In genomic region chr2:120608830-120609723, GRCm38 (mm10) we compare ENCODE assay signal across 8 mouse cellular contexts. TPM values are rescaled to one million over a fixed set of nuclear protein-coding genes. Genes with fewer than 3 reads are reported as not detected.
DNase-seq lines count a peak whose midpoint lies in the region; ATAC-seq and TF ChIP-seq lines count a peak whose summit lies in the region.

Haus2 (plus strand) TSS chr2:120609383.
Lrrc57 (minus strand) TSS chr2:120609520.

- peak; percentile 81; the same call in 1 of the 2 replicates for TF ChIP-seq POLR2A in brain, embryonic 14.5 days (IDR thresholded peaks at IDR 0.05; ENCODE audit: borderline replicate concordance, extremely low read depth, insufficient read depth, insufficient read length, poor library complexity, severe bottlenecking)

- H3K4me3 ChIP-seq in C2C12 (ENCODE audit: insufficient read depth, poor library complexity, severe bottlenecking): peak within 1 kb of the TSS; percentile 99
- H3K4me3 ChIP-seq in erythroblast, embryonic 14.5 days (replicated peaks): peak within 1 kb of the TSS; percentile 92
- peak within 1 kb of the TSS; percentile 90 for H3K4me3 ChIP-seq in heart, embryonic 13.5 days
- peak within 1 kb of the TSS; percentile 93 for H3K4me3 ChIP-seq in liver, embryonic 12.5 days
- H3K4me3 ChIP-seq in stomach, embryonic 15.5 days (replicated peaks): peak within 1 kb of the TSS; percentile 90

- peak; percentile 90 for ATAC-seq in heart, embryonic 13.5 days (ENCODE audit: extremely low read depth, insufficient number of reproducible peaks, low FRiP score, low TSS enrichment)
- peak; percentile 96 for ATAC-seq in liver, embryonic 12.5 days
- ATAC-seq in stomach, embryonic 15.5 days (ENCODE audit: insufficient read depth, low FRiP score, low read depth): peak; percentile 98

- TF ChIP-seq CTCF in C2C12 (IDR thresholded peaks at IDR 0.05; ENCODE audit: control insufficient read depth, insufficient read depth, insufficient read length): no peak
- TF ChIP-seq CTCF in brain, embryonic 14.5 days (IDR thresholded peaks at IDR 0.05; ENCODE audit: borderline replicate concordance, extremely low read depth, insufficient read depth, insufficient read length): peak; percentile 19; the same call in 1 of the 2 replicates

- peak within 1 kb of the TSS; percentile 95 for H3K4me2 ChIP-seq in heart, embryonic 13.5 days
- H3K4me2 ChIP-seq in liver, embryonic 12.5 days: peak within 1 kb of the TSS; percentile 85
- peak within 1 kb of the TSS; percentile 91 for H3K4me2 ChIP-seq in stomach, embryonic 15.5 days

- H3K36me3 ChIP-seq in C2C12 (ENCODE audit: control insufficient read depth, insufficient read depth): peaks cover 32% of the 10 kb centered on the region
- H3K36me3 ChIP-seq in erythroblast, embryonic 14.5 days (ENCODE audit: control insufficient read depth): peaks cover 54% of the 10 kb centered on the region
- H3K36me3 ChIP-seq in heart, embryonic 13.5 days: peaks cover 30% of the 10 kb centered on the region
- H3K36me3 ChIP-seq in liver, embryonic 12.5 days: peaks cover 40% of the 10 kb centered on the region
- H3K36me3 ChIP-seq in stomach, embryonic 15.5 days: no peaks in the 10 kb centered on the region

- DNase-seq in brain, embryonic 14.5 days (ENCODE audit: low read depth): peak; percentile 96
- peak; percentile 96 for DNase-seq in kidney, postnatal 10 days
- DNase-seq in natural killer cell, adult 2 months (ENCODE audit: low spot score in 2 of 2): peak; percentile 83 to 89

- under 1% methylated on average over 52 of the region's 52 CpGs for WGBS in heart, embryonic 13.5 days
- WGBS in liver, embryonic 12.5 days (ENCODE audit: insufficient replicate concordance): under 1% methylated on average over 52 of the region's 52 CpGs
- under 1% methylated on average over 52 of the region's 52 CpGs for WGBS in stomach, embryonic 15.5 days

- H3K27ac ChIP-seq in heart, embryonic 13.5 days (replicated peaks): peak within 1 kb of the TSS; percentile 95
- H3K27ac ChIP-seq in liver, embryonic 12.5 days: peak within 1 kb of the TSS; percentile 98
- peak within 1 kb of the TSS; percentile 94 for H3K27ac ChIP-seq in stomach, embryonic 15.5 days

- H3K9me3 ChIP-seq in erythroblast, embryonic 14.5 days (ENCODE audit: control insufficient read depth, low read length): no peaks in the 10 kb centered on the region
- H3K9me3 ChIP-seq in heart, embryonic 13.5 days: no peaks in the 10 kb centered on the region
- no peaks in the 10 kb centered on the region for H3K9me3 ChIP-seq in liver, embryonic 12.5 days (replicated peaks)
- no peaks in the 10 kb centered on the region for H3K9me3 ChIP-seq in stomach, embryonic 15.5 days

- peaks cover 48% of the 10 kb centered on the region for H3K79me2 ChIP-seq in C2C12 (ENCODE audit: control insufficient read depth, insufficient read depth)

- no peaks in the 10 kb centered on the region for H3K27me3 ChIP-seq in C2C12 (ENCODE audit: control insufficient read depth, insufficient read depth, insufficient read length)
- no peaks in the 10 kb centered on the region for H3K27me3 ChIP-seq in erythroblast, embryonic 14.5 days (ENCODE audit: control insufficient read depth)
- no peaks in the 10 kb centered on the region for H3K27me3 ChIP-seq in heart, embryonic 13.5 days (replicated peaks)
- H3K27me3 ChIP-seq in liver, embryonic 12.5 days (replicated peaks): no peaks in the 10 kb centered on the region
- H3K27me3 ChIP-seq in stomach, embryonic 15.5 days (replicated peaks): no peaks in the 10 kb centered on the region

- H3K4me1 ChIP-seq in erythroblast, embryonic 14.5 days (ENCODE audit: control insufficient read depth): peaks cover 32% of the 10 kb centered on the region
- H3K4me1 ChIP-seq in heart, embryonic 13.5 days: peaks cover 26% of the 10 kb centered on the region
- peaks cover 37% of the 10 kb centered on the region for H3K4me1 ChIP-seq in liver, embryonic 12.5 days
- peaks cover 9% of the 10 kb centered on the region for H3K4me1 ChIP-seq in stomach, embryonic 15.5 days

- H3K9ac ChIP-seq in heart, embryonic 13.5 days: peak within 1 kb of the TSS; percentile 92
- peak within 1 kb of the TSS; percentile 91 for H3K9ac ChIP-seq in liver, embryonic 12.5 days
- H3K9ac ChIP-seq in stomach, embryonic 15.5 days: peak within 1 kb of the TSS; percentile 74

- peak within 1 kb of the TSS; percentile 86 for H3ac ChIP-seq in C2C12 (ENCODE audit: control insufficient read depth, insufficient read length, low read depth)

- peaks cover 23% of the 10 kb centered on the region for H3K79me3 ChIP-seq in C2C12 (ENCODE audit: low read depth)

TF ChIP-seq in C2C12, 6 proteins besides CTCF, POLR2A, EP300 and RAD21:
- TF ChIP-seq MAX (IDR thresholded peaks at IDR 0.05): peak; percentile 34
- TF ChIP-seq MYOD1 (IDR thresholded peaks at IDR 0.05; ENCODE audit: control insufficient read depth, insufficient read length, low read depth): no peak
TF ChIP-seq in C2C12: peak in this region for 1.

RNA-seq across cellular contexts. Expression of gene Haus2, which starts in this region (rescaled TPM):
- 4.1 TPM for polyA plus RNA-seq in C2C12 (2012; fragmentation: generic; extraction: Trizol)
- polyA plus RNA-seq in brain, embryonic 14.5 days (2012; rRNA removed): 17.1 and 19.0 TPM in 2 replicates
- 0.15 and 0.17 TPM in 2 replicates for polyA plus RNA-seq in erythroblast, embryonic 14.5 days (2012)
- polyA plus RNA-seq in heart, embryonic 13.5 days (2015; fragmentation: Nextera tagmentation; extraction: Ambion mirVana): 18.9 and 20.2 TPM in 2 replicates
- polyA plus RNA-seq in liver, embryonic 12.5 days (2016; fragmentation: Nextera tagmentation; extraction: Ambion mirVana): 21.7 and 21.8 TPM in 2 replicates
- 21.7 and 23.0 TPM in 2 replicates for polyA plus RNA-seq in stomach, embryonic 15.5 days (2015; fragmentation: Nextera tagmentation; extraction: Ambion mirVana)

RNA-seq across cellular contexts. Expression of gene Lrrc57, which starts in this region (rescaled TPM):
- 8.0 TPM for polyA plus RNA-seq in C2C12 (2012; fragmentation: generic; extraction: Trizol)
- polyA plus RNA-seq in brain, embryonic 14.5 days (2012; rRNA removed): 21.2 and 27.8 TPM in 2 replicates
- polyA plus RNA-seq in erythroblast, embryonic 14.5 days (2012): 0.71 and 0.78 TPM in 2 replicates
- polyA plus RNA-seq in heart, embryonic 13.5 days (2015; fragmentation: Nextera tagmentation; extraction: Ambion mirVana): 19.5 and 21.0 TPM in 2 replicates
- polyA plus RNA-seq in liver, embryonic 12.5 days (2016; fragmentation: Nextera tagmentation; extraction: Ambion mirVana): 16.0 and 18.0 TPM in 2 replicates
- 17.8 and 19.9 TPM in 2 replicates for polyA plus RNA-seq in stomach, embryonic 15.5 days (2015; fragmentation: Nextera tagmentation; extraction: Ambion mirVana)

Comparison
In these comparisons a context has a peak if more than half of its experiments do, and no peak if none do; other contexts are left out.
1. Peak in every context shown above with its lines: DNase-seq, ATAC-seq, H3K4me3 ChIP-seq and H3K27ac ChIP-seq.